Mouse (Mus musculus) gastrocnemius, adult 18-20 months (tissue): ENCODE data around the gene Atp4a. TPM values are rescaled to one million over a fixed set of nuclear protein-coding genes. Genes with fewer than 3 reads are reported as not detected.
"Not testable (repeated sequence)": the region's sequence is repeated elsewhere in the genome, so short reads cannot be mapped to it uniquely, and the experiment has no call there.

Experiments
- DNase-seq: peaks from one replicate; pipeline ENCODE4 v3.0.0; 2021; ENCODE audit warnings: low spot score
- total RNA-seq, 2 experiments: library from RNA; stranded (reverse); gene quantifications; 2 replicates each; pipeline ENCODE4 v1.2.3; 2021

Atp4a gene
- total RNA-seq, 2 experiments from 2014 or later: 0.07 TPM; not detected in 1

DNA sequence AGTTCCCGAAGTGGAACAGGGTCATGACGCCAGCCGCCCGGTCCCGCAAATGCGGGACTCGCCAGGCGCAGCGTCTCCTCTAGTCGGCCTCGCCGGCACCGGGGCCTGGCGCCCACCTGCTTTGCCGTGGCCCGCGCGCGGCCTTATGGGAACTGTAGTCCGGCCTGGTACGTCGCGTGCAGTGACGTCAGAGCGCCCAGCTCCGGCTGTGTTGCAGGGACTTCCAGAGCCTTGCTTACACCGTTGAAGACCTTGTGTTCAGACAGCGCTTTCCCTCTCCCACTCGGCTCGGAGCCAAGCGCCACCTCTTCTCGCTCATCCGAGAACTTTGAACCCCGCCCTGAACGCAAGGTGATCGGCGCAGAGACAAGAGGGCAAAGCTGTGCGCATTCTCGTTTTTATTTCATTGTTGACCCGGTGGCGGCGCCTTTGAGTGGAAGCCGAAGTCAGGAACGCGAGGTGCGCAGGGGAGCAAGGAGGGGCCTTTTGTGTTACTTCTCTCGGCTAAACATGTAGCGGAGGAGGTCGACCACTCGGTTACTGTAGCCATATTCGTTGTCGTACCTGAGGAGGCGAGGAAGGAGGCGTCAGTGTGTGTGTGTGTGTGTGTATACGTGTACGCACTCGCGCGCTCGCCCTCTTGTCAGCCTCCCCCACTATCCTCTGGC, 17.5 kb downstream of the Atp4a start, which contains the start of gene Tmem147:
Gene Tmem147 (minus strand): TSS at position 145 of the 668 bp plus-strand sequence.
- peak; percentile 95 for DNase-seq

- DNase-seq: not testable (repeated sequence)
These were observed 18.2 kb downstream of the Atp4a start for GRCm38 (mm10) chr7:30730064-30730722.

GRCm38 (mm10) chr7:30736211-30736610, 24.2 kb downstream of the Atp4a start:
- DNase-seq: no peak

GRCm38 (mm10) chr7:30742570-30742969, 30.6 kb downstream of the Atp4a start:
- not testable (repeated sequence) for DNase-seq

DNA sequence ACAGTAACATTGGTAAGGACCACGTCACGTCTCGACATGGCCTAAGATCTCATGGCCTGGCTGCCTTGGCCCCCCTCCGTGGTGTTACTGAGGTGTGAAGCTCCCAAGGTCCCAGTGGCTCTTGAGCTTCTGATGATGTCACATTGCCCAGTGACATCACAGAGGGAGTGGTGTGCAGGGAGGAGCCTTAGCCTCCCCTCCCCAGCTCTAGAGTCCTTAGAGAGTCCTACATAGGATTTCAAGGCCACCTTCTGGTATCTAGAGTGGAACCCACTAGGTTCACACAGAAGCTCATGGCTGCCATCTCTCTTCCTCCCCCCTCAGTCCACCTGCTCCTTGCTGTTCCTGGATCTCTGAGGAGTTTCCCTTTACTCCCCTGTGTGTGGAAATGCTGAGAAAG, 31.6 kb downstream of the Atp4a start, which contains the start of gene Gapdhs:
Gene Gapdhs (minus strand): TSS at position 65 of the 400 bp plus-strand sequence.
- not testable (repeated sequence) for DNase-seq

GRCm38 (mm10) chr7:30744022-30744598, 32.1 kb downstream of the Atp4a start:
- DNase-seq: no peak

- no peak for DNase-seq
These were observed 35.7 kb downstream of the Atp4a start for GRCm38 (mm10) chr7:30747525-30748204.

- no peak for DNase-seq
These were observed 38.0 kb downstream of the Atp4a start for GRCm38 (mm10) chr7:30749824-30750606.

DNA sequence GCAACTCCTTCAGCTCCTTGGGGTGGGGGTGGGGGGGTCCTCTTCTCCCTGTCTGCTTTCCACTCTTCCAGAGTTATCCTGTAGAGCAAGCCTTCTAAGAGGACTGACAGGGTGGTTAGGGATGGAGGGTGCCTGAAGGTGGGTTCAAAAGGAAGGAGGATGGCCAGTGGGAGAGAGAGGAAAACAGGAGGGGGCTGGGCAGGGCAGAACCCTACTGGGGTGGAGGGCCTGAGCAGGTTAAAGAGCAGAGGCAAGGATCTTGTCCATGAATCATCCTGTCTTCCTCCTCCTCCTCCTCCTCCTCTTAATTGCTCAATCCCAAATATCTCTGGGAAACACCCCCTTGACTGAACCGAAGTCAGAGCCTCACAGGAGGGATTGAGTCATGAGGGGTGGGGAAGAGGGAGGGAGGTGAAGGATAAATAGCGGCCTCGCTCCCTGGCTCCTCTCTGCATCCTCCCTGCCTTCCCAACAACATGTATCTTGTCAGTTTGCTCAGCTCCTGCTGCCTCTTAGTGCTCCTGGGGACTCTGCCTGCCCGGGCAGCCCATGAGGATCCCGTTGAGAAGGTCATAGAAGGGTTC, 39.2 kb downstream of the Atp4a start, which contains the start of gene Sbsn:
Gene Sbsn (plus strand): TSS at position 386 of the 584 bp plus-strand sequence.
- DNase-seq: no peak

DNA sequence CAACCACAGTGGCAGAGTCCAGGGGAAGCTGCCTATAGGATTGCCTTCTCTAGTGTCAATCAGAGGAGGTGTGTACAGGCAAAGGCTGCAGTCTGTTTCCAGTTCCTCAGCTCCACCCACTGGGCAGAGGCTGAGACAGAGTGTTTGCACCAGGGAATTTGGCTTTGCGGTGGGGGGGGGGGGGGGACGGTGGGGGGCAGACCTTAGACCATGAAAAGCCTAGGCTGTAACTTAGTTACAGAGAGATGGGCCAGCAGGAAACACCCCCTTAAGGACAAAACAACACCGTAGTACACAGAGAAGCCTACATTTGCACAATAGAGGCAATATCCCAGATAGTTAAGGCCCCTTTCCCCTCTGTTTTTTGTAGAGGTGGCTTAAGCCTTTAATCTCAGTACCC, 45.0 kb downstream of the Atp4a start:
- DNase-seq: no peak

- no peak for DNase-seq
These were observed 46.8 kb downstream of the Atp4a start for GRCm38 (mm10) chr7:30758853-30759252.

- no peak for DNase-seq
These were observed 49.9 kb downstream of the Atp4a start for GRCm38 (mm10) chr7:30761769-30762352.

- DNase-seq: no peak
These were observed 51.4 kb downstream of the Atp4a start, which contains the start of gene Dmkn for GRCm38 (mm10) chr7:30763456-30763855. Gene Dmkn, plus strand, starts transcription at chr7:30763756.

DNA sequence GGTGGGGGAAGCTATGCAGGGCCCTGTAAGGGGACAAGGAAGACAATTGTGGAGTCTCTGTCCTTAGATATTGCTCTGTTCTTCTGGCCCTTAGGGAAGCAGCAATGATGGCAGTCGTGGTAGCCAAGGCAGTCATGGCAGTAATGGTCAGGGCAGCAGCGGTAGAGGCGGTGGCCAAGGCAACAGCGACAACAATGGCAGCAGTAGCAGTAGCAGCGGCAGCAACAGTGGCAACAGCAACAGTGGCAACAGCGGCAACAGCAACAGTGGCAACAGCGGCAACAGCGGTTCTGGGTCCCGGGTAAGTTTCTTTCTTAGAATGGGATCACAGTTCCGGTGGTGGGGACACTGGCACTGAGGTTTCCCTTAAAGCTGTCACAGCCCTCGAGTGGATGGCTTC, 53.2 kb downstream of the Atp4a start:
- no peak for DNase-seq

- no peak for DNase-seq
These were observed 54.4 kb downstream of the Atp4a start for GRCm38 (mm10) chr7:30766408-30766807.

GRCm38 (mm10) chr7:30769236-30769635, 57.2 kb downstream of the Atp4a start:
- no peak for DNase-seq
